Mouse (Mus musculus) liver, embryonic 14.5 days (tissue): ENCODE measurements around the gene Mars. TPM values are rescaled to one million over a fixed set of nuclear protein-coding genes. Genes with fewer than 3 reads are reported as not detected.

Experiments
- ATAC-seq: fragments of 200-750 bp; cut with Nextera tagmentation; 2 replicates; pipeline ENCODE4 v1.8.0; 2017; ENCODE audit warnings: moderate number of reproducible peaks, mild to moderate bottlenecking, moderate library complexity; ENCODE audit not compliant: insufficient read depth
- DNase-seq, 3 experiments: peaks; one replicate each; pipeline ENCODE4 v3.0.0-alpha.2; 2012 to 2013; ENCODE audit warnings: low read depth in 3 of 3, low spot score in 3 of 3
- H3K27ac ChIP-seq: fragments of 300-500 bp; sonication (generic); 2 replicates; pipeline ENCODE4 v1.5.1; 2014; ENCODE audit warnings: moderate library complexity, mild to moderate bottlenecking, control low read depth, inconsistent platforms
- H3K27me3 ChIP-seq: fragments of 300-500 bp; sonication (generic); 2 replicates; pipeline ENCODE4 v1.6.1; 2014; ENCODE audit warnings: mild to moderate bottlenecking, low read length, moderate library complexity; ENCODE audit not compliant: control insufficient read depth, insufficient read depth
- H3K36me3 ChIP-seq: fragments of 300-500 bp; sonication (generic); replicated peaks from 2 replicates; pipeline ENCODE4 v1.6.1; 2014; ENCODE audit warnings: low read depth; ENCODE audit not compliant: control insufficient read depth, insufficient read depth
- H3K4me1 ChIP-seq, 2 experiments: fragments of 200-500 bp in 1 of 2; fragments of 300-500 bp in 1 of 2; sonication (generic) in 1 of 2; replicated peaks; 2 replicates each; pipeline ENCODE4 v1.6.1; 2012 to 2014; ENCODE audit warnings: antibody characterized with exemption in 1 of 2, inconsistent platforms in 1 of 2, low read length in 1 of 2; ENCODE audit not compliant: control insufficient read depth in 2 of 2, insufficient read depth in 2 of 2
- H3K4me2 ChIP-seq: fragments of 300-500 bp; sonication (generic); 2 replicates; pipeline ENCODE4 v1.6.1; 2014; ENCODE audit warnings: low read depth, mild to moderate bottlenecking, control low read depth, moderate library complexity
- H3K4me3 ChIP-seq, 2 experiments: fragments of 200-500 bp in 1 of 2; fragments of 300-500 bp in 1 of 2; sonication (generic) in 1 of 2; 2 replicates each; pipeline ENCODE4 v1.5.1; 2012 to 2014; ENCODE audit warnings: low read depth in 2 of 2, low read length in 2 of 2, mild to moderate bottlenecking in 2 of 2, control low read depth in 1 of 2, inconsistent platforms in 1 of 2, moderate library complexity in 1 of 2; ENCODE audit not compliant: insufficient read depth in 1 of 2
- H3K9ac ChIP-seq: fragments of 300-500 bp; sonication (generic); replicated peaks from 2 replicates; pipeline ENCODE4 v1.6.1; 2014; ENCODE audit warnings: mild to moderate bottlenecking, control low read depth, moderate library complexity
- H3K9me3 ChIP-seq: fragments of 300-500 bp; sonication (generic); 2 replicates; pipeline ENCODE4 v1.6.1; 2016; ENCODE audit warnings: low read length, mixed read lengths; ENCODE audit not compliant: control insufficient read depth
- CTCF ChIP-seq: IDR thresholded peaks from 2 replicates; pipeline ENCODE4 v1.5.1; 2016; ENCODE audit warnings: antibody characterized with exemption, low read depth, control low read depth
- EP300 ChIP-seq: IDR thresholded peaks from 2 replicates; pipeline ENCODE4 v1.6.1; 2016; ENCODE audit warnings: antibody characterized with exemption, low read depth
- WGBS: fragments of 180-500 bp; shearing (Covaris S2); extraction: QIAGEN DNeasy Blood & Tissue Kit; methylation state at CpG from one replicate; pipeline ENCODE4 v1.1.7; 2014; ENCODE audit not compliant: insufficient replicate concordance; 5-methylcytosine and 5-hydroxymethylcytosine counted together
- polyA plus RNA-seq, 2 experiments: library from polyadenylated mRNA; depleted of rRNA in 1 of 2; stranded (reverse) in 1 of 2; unstranded in 1 of 2; fragments of >200 nt; fragmentation: Nextera tagmentation in 1 of 2; extraction: Ambion mirVana in 1 of 2; gene quantifications; 2 replicates each; pipeline versions ENCODE4 v1.2.1 to v1.2.3; 2012 to 2014

Mars gene
- polyA plus RNA-seq, 2 experiments: 63.4 to 101 TPM

DNA sequence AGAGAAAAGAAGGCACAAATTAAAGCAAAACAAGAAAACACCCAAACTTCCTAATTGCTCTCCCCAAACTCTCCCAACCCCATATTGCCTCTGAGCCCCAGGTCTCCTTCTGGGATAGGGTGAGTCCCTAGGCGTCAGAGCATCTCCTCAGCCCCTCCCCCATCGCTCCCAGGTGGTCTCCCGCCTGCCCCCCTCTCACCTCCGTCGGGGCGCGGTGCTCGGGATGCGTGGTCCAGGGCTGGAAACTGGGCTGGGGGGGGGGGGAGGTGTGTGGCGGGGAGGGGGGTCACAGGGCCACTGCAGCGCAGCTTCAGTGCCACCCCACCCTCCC is 29.7 kb upstream of the Mars start:
- TF ChIP-seq CTCF (no peak), EP300 (no peak)
- Histone ChIP-seq H3K4me1 (peaks cover 0 to 2% of the 10 kb centered on the region in 2 experiments; a peak in 2 of 4 replicates), H3K9me3 (no peaks in the 10 kb centered on the region), H3K36me3 (no peaks in the 10 kb centered on the region), H3K4me3 (peak overlapping the region in 1 of 2 experiments; percentile 27; a peak in 2 of 4 replicates), H3K27ac (no peak overlapping the region), H3K4me2 (peak overlapping the region; percentile 52), H3K9ac (no peak overlapping the region), H3K27me3 (peaks cover 33% of the 10 kb centered on the region)
- DNase-seq (no peak), ATAC-seq (no peak)
- 3% methylated on average over 10 of the region's 11 CpGs for WGBS

DNA sequence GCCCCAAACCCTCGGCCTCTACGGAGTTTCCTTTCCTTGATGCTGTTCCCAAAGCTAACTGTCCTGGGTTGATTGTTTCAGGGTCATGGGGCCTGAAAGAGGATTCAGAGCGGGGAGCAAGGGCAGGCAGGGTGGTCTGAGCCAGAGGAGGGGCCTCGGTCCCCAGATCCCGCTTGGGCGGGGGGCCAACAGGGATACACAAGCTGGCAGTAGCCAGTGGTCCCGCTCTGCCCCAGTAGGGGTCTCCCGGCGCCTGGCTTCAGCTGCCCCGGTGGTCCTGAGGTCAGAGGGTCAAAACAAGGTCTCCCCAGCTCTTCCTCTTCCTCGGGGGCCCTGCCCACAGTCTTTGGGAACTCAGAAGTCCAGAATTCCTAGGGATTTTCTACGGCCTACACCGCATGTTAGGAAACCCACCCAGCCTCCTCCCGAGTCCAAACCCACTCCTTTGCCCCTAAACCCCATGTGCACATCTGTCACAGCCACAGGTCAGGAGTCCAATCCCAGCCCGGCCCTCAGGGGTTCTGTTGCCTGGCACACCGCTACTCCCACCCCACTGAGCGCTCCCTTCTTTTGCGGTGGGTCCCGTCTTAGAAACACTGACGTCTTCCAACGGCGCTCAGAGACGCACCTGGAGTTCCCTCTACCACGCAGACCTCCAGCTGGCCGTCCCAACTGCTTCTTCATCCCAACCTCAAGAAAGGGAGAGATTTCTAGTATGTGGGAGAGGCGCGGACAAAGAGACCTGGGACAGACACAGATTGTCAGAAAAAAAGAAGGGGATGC is 29.2 kb upstream of the Mars start:
- WGBS: 2% methylated on average over 27 of the region's 27 CpGs
- Histone ChIP-seq H3K36me3 (no peaks in the 10 kb centered on the region), H3K9ac (no peak overlapping the region), H3K4me1 (peaks cover 0 to 2% of the 10 kb centered on the region in 2 experiments; a peak in 2 of 4 replicates), H3K4me2 (peak overlapping the region; percentile 66), H3K9me3 (no peaks in the 10 kb centered on the region), H3K4me3 (peak overlapping the region in 1 of 2 experiments; percentile 46; a peak in 2 of 4 replicates), H3K27ac (no peak overlapping the region), H3K27me3 (peaks cover 33% of the 10 kb centered on the region)
- ATAC-seq (no peak), DNase-seq (no peak)
- no peak for TF ChIP-seq EP300
- TF ChIP-seq CTCF: no peak

DNA sequence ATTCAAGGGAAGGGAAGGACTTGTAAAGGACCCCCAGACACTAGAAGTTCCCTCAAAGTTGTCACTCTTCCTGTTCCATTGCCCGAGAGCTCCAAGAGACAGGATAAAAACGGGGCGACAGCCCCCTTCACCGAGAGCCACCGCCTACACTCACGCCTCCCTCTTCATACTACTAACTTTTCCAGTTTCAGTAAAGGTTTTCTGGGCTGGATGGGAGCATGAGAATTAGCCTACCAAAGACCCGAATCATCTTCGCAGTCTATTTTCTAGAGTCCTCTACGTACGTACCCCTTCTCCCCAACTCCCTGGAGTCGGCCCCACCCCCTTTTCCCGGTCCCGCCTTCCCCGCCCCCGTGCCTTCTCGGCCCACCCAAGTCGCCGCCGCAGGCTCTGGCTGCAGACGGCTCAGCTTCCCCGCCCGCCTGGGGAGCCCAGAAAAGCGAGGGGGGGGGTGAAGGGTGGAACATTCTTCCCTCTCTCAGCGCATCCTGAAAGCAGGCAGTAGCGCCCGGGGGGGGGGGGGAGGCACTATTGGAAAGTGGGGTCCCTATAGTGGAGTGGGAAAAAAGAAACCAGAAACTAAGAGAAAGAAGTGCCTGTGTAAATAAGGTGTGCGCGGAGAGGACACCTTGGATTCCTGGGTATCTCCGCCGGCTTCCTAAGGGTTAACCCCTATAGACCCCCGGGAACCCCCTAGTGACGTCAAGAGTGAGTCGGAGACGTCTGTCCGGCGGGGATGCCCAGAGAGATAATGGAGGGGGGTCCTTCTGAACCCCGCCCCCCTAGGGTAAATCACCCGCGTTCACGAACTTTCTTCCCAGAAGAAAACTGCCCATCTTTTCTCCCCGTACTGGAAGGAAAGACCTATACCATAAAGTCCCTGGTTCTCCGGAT is 28.3 kb upstream of the Mars start:
- H3K4me3 ChIP-seq: peak overlapping the region; percentile 46 to 49
- under 1% methylated on average over 40 of the region's 42 CpGs for WGBS
- ATAC-seq (0 out of 2 replicates have a peak, but pooled peaks have one; percentile 24), DNase-seq (no peak)
- H3K9me3 ChIP-seq: no peaks in the 10 kb centered on the region
- peaks cover 33% of the 10 kb centered on the region for H3K27me3 ChIP-seq
- no peaks in the 10 kb centered on the region for H3K36me3 ChIP-seq
- no peak for TF ChIP-seq CTCF
- peak overlapping the region; percentile 66 for H3K4me2 ChIP-seq
- H3K4me1 ChIP-seq: peaks cover 0 to 2% of the 10 kb centered on the region in 2 experiments; a peak in 2 of 4 replicates
- H3K9ac ChIP-seq: no peak overlapping the region
- H3K27ac ChIP-seq: no peak overlapping the region

DNA sequence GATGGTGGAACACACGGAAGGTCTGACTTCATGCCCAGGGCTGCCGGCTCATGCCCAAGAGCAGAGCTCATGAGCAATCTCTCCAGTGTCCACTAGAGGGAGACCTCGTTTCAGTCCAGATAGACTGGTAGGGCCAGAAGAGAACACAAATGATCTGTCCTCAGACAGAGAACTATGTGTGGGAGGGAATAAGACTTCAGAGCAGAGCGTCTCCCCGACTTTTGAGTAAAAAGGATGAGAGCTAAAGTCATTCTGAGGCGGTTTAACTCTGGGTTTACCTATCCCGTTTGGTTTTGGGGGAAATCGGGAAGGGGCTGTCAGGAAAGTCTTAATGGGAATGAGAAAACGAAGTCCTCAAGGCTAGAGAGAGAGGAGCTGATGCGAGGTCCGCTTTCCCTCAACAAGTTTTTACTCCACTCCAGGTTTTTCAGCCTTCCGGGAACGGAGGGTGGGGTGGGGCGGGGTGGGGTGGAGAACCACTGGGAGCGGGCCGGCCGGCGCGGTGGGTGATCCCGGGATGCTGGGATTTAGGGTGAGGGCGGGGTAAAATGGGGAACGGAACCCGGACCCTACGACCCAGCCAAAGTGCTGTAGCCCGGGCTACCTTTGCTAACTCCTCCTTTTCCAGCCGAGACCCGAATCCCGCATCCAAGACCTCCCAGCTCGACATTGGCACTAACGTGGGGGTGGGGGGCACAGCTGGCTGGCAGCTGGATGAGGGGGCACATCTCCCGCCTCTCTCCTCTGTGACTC is 27.5 kb upstream of the Mars start:
- H3K27me3 ChIP-seq: peaks cover 33% of the 10 kb centered on the region

More for the DNA sequence above, 27.5 kb upstream of the Mars start:
- Histone ChIP-seq H3K36me3 (no peaks in the 10 kb centered on the region), H3K4me3 (peak overlapping the region; percentile 46 to 49), H3K4me1 (peaks cover 0 to 2% of the 10 kb centered on the region in 2 experiments; a peak in 2 of 4 replicates), H3K9me3 (no peaks in the 10 kb centered on the region), H3K4me2 (peak overlapping the region; percentile 66), H3K9ac (no peak overlapping the region), H3K27ac (no peak overlapping the region)
- under 1% methylated on average over 31 of the region's 31 CpGs for WGBS
- DNase-seq (peak; percentile 72 to 75 (median 74)), ATAC-seq (peak; percentile 62)
- TF ChIP-seq CTCF (peak; percentile 94), EP300 (no peak)
